Mouse (Mus musculus) intestine, postnatal 0 days (tissue): ENCODE results near the gene Suco. TPM values are rescaled to one million over a fixed set of nuclear protein-coding genes. Genes with fewer than 3 reads are reported as not detected.

Experiments
- ATAC-seq: fragments of 200-750 bp; cut with Nextera tagmentation; 2 replicates; pipeline ENCODE4 v1.8.0; 2017; ENCODE audit warnings: mild to moderate bottlenecking, moderate TSS enrichment, moderate library complexity
- H3K27ac ChIP-seq: fragments of 300-500 bp; sonication (generic); 2 replicates; pipeline ENCODE4 v1.5.1; 2014; ENCODE audit warnings: mild to moderate bottlenecking, low read depth, low read length, moderate library complexity
- H3K27me3 ChIP-seq: fragments of 300-500 bp; sonication (generic); replicated peaks from 2 replicates; pipeline ENCODE4 v1.6.1; 2014; ENCODE audit warnings: low read length, mixed read lengths; ENCODE audit not compliant: control insufficient read depth, insufficient read depth
- H3K36me3 ChIP-seq: fragments of 300-500 bp; sonication (generic); 2 replicates; pipeline ENCODE4 v1.6.1; 2014; ENCODE audit warnings: mild to moderate bottlenecking, moderate library complexity; ENCODE audit not compliant: control insufficient read depth, insufficient read depth
- H3K4me1 ChIP-seq: fragments of 300-500 bp; sonication (generic); replicated peaks from 2 replicates; pipeline ENCODE4 v1.6.1; 2014; ENCODE audit warnings: antibody characterized with exemption, low read length, mixed read lengths; ENCODE audit not compliant: control insufficient read depth, insufficient read depth
- H3K4me2 ChIP-seq: fragments of 300-500 bp; sonication (generic); replicated peaks from 2 replicates; pipeline ENCODE4 v1.6.1; 2014; ENCODE audit warnings: low read depth, mild to moderate bottlenecking, moderate library complexity
- H3K4me3 ChIP-seq: fragments of 300-500 bp; sonication (generic); 2 replicates; pipeline ENCODE4 v1.5.1; 2014; ENCODE audit warnings: low read depth, low read length
- H3K9ac ChIP-seq: fragments of 300-500 bp; sonication (generic); 2 replicates; pipeline ENCODE4 v1.6.1; 2014; ENCODE audit warnings: mild to moderate bottlenecking, low read depth, low read length
- H3K9me3 ChIP-seq: fragments of 300-500 bp; sonication (generic); 2 replicates; pipeline ENCODE4 v1.6.1; 2016; ENCODE audit warnings: mixed run types; ENCODE audit not compliant: control insufficient read depth
- CTCF ChIP-seq: sonication (generic); IDR thresholded peaks from 2 replicates; pipeline ENCODE4 v1.5.1; 2016; ENCODE audit warnings: low read depth, mild to moderate bottlenecking, control low read depth, antibody characterized with exemption, moderate library complexity
- WGBS: fragments of 180-500 bp; shearing (Covaris S2); extraction: QIAGEN DNeasy Blood & Tissue Kit; methylation state at CpG from one replicate; pipeline ENCODE4 v1.1.7; 2014; 5-methylcytosine and 5-hydroxymethylcytosine counted together
- polyA plus RNA-seq: library from polyadenylated mRNA; unstranded; fragments of >200 nt; fragmentation: Nextera tagmentation; extraction: Ambion mirVana; gene quantifications from 2 replicates; pipeline ENCODE4 v1.2.1, GENCODE M21; 2015

The Suco gene
- polyA plus RNA-seq, 1 experiment from 2014 or later = 43.1 TPM

DNA sequence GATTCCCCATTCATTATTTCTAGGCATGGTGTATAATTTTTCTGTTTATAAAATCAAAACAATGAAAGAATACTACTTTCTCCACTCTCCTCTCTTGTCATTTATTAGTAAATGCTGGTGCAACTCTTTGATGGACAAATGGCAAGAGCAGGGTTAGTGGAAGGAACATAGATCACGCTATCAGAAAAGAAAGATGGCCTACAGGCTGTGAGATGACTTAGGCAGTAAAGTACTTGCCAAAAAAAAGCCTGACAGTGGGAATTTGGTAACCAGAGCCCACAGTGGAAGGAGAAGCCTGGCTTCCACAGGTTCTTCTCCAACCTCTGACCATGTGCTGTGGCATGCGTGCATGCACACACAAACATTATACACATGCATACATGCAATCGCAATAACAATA is 18.5 kb upstream of the Suco start:
- ATAC-seq = no peak
- WGBS = 94% methylated on average over 3 of the region's 3 CpGs
- H3K27ac ChIP-seq = no peak overlapping the region
- no peaks in the 10 kb centered on the region for H3K27me3 ChIP-seq
- H3K36me3 ChIP-seq = no peaks in the 10 kb centered on the region
- no peak overlapping the region for H3K4me3 ChIP-seq
- TF ChIP-seq CTCF = no peak
- no peaks in the 10 kb centered on the region for H3K4me1 ChIP-seq
- no peaks in the 10 kb centered on the region for H3K9me3 ChIP-seq
- H3K4me2 ChIP-seq = no peak overlapping the region
- H3K9ac ChIP-seq = no peak overlapping the region

GRCm38 (mm10) chr1:161894553-161894952 is 18.1 kb upstream of the Suco start:
- Histone ChIP-seq H3K4me1 (no peaks in the 10 kb centered on the region), H3K9ac (no peak overlapping the region), H3K27me3 (no peaks in the 10 kb centered on the region), H3K27ac (no peak overlapping the region), H3K4me3 (no peak overlapping the region), H3K36me3 (no peaks in the 10 kb centered on the region), H3K4me2 (no peak overlapping the region), H3K9me3 (no peaks in the 10 kb centered on the region)
- no peak for TF ChIP-seq CTCF
- 25% methylated on average over 2 of the region's 2 CpGs for WGBS
- no peak for ATAC-seq

GRCm38 (mm10) chr1:161894126-161894525 is 17.6 kb upstream of the Suco start:
- H3K4me2 ChIP-seq = no peak overlapping the region
- H3K9me3 ChIP-seq = no peaks in the 10 kb centered on the region
- ATAC-seq = no peak
- H3K36me3 ChIP-seq = no peaks in the 10 kb centered on the region
- WGBS = 56% methylated on average over 2 of the region's 2 CpGs
- H3K27me3 ChIP-seq = no peaks in the 10 kb centered on the region
- no peak overlapping the region for H3K9ac ChIP-seq
- H3K4me3 ChIP-seq = no peak overlapping the region
- no peak overlapping the region for H3K27ac ChIP-seq
- no peaks in the 10 kb centered on the region for H3K4me1 ChIP-seq
- TF ChIP-seq CTCF = no peak

DNA sequence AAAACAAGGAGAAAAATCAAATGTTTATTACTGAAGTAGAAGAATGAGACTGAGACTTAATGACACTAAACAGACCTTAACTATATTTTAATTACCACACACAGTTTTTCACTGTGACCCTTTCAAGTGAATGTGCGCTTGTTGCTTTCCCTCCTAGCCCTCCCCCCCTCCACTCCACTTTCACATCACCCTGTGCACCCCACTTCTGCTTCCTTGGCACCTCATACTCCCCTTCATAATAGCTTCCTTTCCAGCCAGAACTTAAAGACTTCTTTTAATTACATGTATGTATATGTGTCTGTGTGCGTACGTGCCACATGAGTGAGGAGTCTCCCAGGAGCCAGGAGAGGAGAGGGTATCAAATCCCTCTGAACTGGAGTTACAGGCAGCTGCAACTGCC is 12.3 kb upstream of the Suco start:
- no peak for ATAC-seq
- Histone ChIP-seq H3K4me2 (no peak overlapping the region), H3K27ac (no peak overlapping the region), H3K27me3 (no peaks in the 10 kb centered on the region), H3K9me3 (no peaks in the 10 kb centered on the region), H3K9ac (no peak overlapping the region), H3K36me3 (no peaks in the 10 kb centered on the region), H3K4me1 (no peaks in the 10 kb centered on the region), H3K4me3 (no peak overlapping the region)
- WGBS = 90% methylated on average over 3 of the region's 3 CpGs
- TF ChIP-seq CTCF = no peak

DNA sequence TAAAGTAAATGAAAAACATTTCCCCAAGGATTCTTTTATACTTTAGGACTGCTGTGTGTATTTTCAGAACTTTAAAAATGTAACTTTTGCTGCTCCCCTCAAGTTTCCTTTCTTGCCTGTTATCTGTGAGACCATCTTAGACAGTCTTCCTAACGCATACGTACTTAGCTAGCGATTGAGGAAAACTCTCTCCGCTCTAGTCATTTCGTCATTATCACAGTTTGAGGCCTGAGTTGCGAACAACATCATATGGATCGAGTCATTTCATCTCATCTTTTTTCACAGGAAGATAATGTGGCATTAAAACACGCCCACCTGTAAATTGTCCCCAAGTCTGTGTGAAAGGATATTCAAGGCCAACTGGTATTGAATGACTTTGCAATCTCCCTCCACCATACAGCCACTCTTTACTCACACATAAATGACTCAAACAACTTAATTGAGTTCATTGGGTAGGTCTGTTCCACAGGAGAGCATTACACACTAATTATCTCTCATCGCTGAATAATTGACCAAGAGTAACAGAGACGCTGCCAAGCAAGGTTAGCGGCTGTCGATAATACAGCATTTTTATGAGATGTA is 11.3 kb upstream of the Suco start:
- no peaks in the 10 kb centered on the region for H3K4me1 ChIP-seq
- no peaks in the 10 kb centered on the region for H3K9me3 ChIP-seq
- no peak for TF ChIP-seq CTCF
- ATAC-seq = no peak
- H3K36me3 ChIP-seq = no peaks in the 10 kb centered on the region
- no peaks in the 10 kb centered on the region for H3K27me3 ChIP-seq
- H3K4me2 ChIP-seq = no peak overlapping the region
- H3K27ac ChIP-seq = no peak overlapping the region
- WGBS = 78% methylated on average over 12 of the region's 12 CpGs
- H3K9ac ChIP-seq = no peak overlapping the region
- H3K4me3 ChIP-seq = no peak overlapping the region

DNA sequence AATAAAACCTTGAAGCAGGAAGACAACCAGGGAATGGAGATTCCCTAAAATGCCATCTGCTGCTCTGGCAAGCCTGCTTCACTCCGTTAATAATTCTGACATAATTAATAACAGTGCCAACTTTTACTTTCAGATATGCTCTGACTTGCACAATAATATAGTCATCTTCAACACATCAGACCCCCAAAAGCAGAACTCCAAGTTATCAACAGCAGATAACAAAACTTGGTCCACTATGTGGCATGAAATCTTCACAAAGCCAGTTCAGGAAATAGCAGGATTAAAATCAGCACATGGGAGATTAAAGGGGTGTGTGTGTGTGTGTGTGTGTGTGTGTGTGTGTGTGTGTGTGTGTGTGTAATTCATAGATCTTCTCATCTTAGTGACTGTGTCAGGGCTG is 9.3 kb upstream of the Suco start:
- TF ChIP-seq CTCF = no peak
- H3K36me3 ChIP-seq = no peaks in the 10 kb centered on the region
- no peaks in the 10 kb centered on the region for H3K27me3 ChIP-seq
- H3K9me3 ChIP-seq = no peaks in the 10 kb centered on the region
- no peaks in the 10 kb centered on the region for H3K4me1 ChIP-seq
- no peak overlapping the region for H3K27ac ChIP-seq
- ATAC-seq = no peak
- no peak overlapping the region for H3K4me3 ChIP-seq
- H3K4me2 ChIP-seq = no peak overlapping the region
- H3K9ac ChIP-seq = no peak overlapping the region
- WGBS = 76% methylated on average over 1 of the region's 1 CpGs
